Mouse (Mus musculus): ENCODE data around the gene Lrat.

DNA sequence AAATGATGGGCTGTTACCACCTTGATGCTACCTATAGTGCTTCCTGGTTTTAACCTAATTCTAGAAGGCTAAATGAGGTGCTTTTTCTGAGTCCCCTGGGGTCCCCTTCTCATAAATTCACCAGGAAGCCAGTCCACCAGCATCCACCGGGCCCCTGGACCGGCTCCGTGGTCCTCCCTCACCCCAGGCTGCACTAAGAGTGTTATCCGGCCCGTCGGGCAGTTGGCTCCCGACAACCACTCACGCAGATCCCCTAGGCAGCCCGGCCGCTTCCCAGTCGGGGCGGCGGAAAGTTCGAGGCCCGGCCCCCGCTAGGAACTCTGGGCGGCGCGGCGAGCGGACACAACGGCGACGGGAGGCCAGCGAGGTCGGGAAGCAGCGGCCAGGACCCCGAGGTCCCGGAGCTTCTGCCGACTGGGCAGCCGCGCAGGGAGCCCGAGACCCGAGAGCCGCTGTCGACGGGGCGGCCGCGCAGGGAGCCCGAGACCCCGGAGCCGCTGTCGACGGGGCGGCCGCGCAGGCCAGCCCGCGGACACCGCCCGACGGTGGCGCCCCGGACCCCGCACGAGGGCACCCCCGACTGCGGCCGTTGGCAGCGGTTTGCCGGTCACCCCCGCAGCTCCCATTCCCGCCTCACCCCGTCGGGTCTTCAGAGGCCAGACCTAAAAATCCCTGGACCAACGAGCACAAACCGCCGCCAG is 28.0 kb downstream of the Lrat start:
- no peak for TF ChIP-seq EP300 (IDR thresholded peaks at IDR 0.05; ENCODE audit: low read depth)
- no peak for TF ChIP-seq CTCF (IDR thresholded peaks at IDR 0.05; ENCODE audit: low read depth)
